Mouse (Mus musculus): Measurements from ENCODE around the gene Slc46a2.

- TF ChIP-seq POLR2A (IDR thresholded peaks at IDR 0.05; ENCODE audit: low read depth, low read length) (no peak), CTCF (IDR thresholded peaks at IDR 0.05; ENCODE audit: borderline replicate concordance, insufficient read depth, low read length) (no peak)
Measured at GRCm38 (mm10) chr4:59891723-59892416, 23.0 kb downstream of the Slc46a2 start.

Data from embryonic fibroblast, embryonic 13.5 days (primary cell).